Mouse (Mus musculus) cerebellum, adult 2 months (tissue): ENCODE data around the gene Psenen. TPM values are rescaled to one million over a fixed set of nuclear protein-coding genes. Genes with fewer than 3 reads are reported as not detected.

ENCODE experiments used
- DNase-seq, 2 experiments: peaks; one replicate each; pipeline ENCODE4 v3.0.0; 2021
- H3K27ac ChIP-seq: fragments of 200-500 bp; 2 replicates; pipeline ENCODE4 v1.5.1; 2012; ENCODE audit warnings: low read length, control low read depth, inconsistent platforms; ENCODE audit not compliant: insufficient read depth
- H3K27me3 ChIP-seq: fragments of 200-500 bp; 2 replicates; pipeline ENCODE4 v1.6.1; 2012; ENCODE audit warnings: inconsistent platforms, mild to moderate bottlenecking, low read length, moderate library complexity; ENCODE audit not compliant: control insufficient read depth, insufficient read depth
- H3K4me1 ChIP-seq: fragments of 200-500 bp; 2 replicates; pipeline ENCODE4 v1.6.1; 2011; ENCODE audit warnings: low read length; ENCODE audit not compliant: control insufficient read depth, insufficient read depth
- H3K4me3 ChIP-seq: fragments of 200-500 bp; replicated peaks from 2 replicates; pipeline ENCODE3; 2011; ENCODE audit warnings: mild to moderate bottlenecking, low read depth, low read length, control low read depth; ENCODE audit not compliant: insufficient read depth
- CTCF ChIP-seq: fragments of 200-500 bp; IDR thresholded peaks from 2 replicates; pipeline ENCODE4 v1.5.1; 2011; ENCODE audit warnings: low read depth, mild to moderate bottlenecking, control low read depth, low read length, moderate library complexity, borderline replicate concordance; ENCODE audit not compliant: insufficient read depth
- POLR2A ChIP-seq: fragments of 200-500 bp; IDR thresholded peaks from 2 replicates; pipeline ENCODE4 v1.6.1; 2011; ENCODE audit warnings: low read length, control low read depth, borderline replicate concordance; ENCODE audit not compliant: insufficient read depth
- WGBS: fragments of 180-500 bp; shearing (Covaris S2); methylation state at CpG from one replicate; pipeline ENCODE4 v1.1.7; 2018; 5-methylcytosine and 5-hydroxymethylcytosine counted together
- polyA plus RNA-seq: library from polyadenylated mRNA; depleted of rRNA; stranded (reverse); fragments of >200 nt; gene quantifications from 2 replicates; pipeline ENCODE4 v1.2.3, GENCODE M21; 2012

Psenen gene
- polyA plus RNA-seq, 1 experiment, result 147 TPM

DNA sequence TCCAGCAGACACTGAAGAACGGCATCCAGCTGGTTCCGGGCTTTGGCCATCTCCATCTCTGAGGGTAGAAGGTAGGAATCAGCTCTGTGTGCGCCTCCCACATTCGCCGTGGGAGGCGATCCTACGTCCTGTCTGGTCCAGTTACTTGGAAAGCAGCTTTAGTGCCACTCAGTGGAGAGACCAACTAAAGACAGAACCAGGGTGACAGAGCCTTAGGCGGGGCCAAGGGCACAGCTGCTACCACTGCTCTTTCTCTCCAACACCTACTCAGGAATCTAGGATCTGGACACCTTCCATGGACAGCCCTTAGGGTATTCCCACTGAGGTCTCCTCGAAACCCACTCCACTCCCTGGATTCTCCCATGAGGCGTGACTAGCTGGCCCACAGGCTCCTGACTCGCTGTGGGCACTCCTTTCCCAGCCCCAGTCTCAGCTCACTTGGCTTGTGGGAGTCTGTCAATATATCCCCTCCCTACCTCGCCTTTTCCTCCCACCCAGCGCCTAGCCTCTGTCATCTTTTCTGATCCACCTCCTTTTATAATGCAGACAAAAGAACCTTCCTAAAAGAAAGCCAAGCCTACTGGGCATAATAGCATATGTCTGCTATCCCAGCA lies 5.4 kb downstream of the Psenen start:
- Histone ChIP-seq H3K27ac (no peak overlapping the region), H3K4me1 (peaks cover 3% of the 10 kb centered on the region), H3K27me3 (no peaks in the 10 kb centered on the region), H3K4me3 (no peak overlapping the region)
- TF ChIP-seq CTCF, result no peak
- no peak for TF ChIP-seq POLR2A
- DNase-seq, result no peak
- WGBS, result 81% methylated on average over 13 of the region's 13 CpGs

DNA sequence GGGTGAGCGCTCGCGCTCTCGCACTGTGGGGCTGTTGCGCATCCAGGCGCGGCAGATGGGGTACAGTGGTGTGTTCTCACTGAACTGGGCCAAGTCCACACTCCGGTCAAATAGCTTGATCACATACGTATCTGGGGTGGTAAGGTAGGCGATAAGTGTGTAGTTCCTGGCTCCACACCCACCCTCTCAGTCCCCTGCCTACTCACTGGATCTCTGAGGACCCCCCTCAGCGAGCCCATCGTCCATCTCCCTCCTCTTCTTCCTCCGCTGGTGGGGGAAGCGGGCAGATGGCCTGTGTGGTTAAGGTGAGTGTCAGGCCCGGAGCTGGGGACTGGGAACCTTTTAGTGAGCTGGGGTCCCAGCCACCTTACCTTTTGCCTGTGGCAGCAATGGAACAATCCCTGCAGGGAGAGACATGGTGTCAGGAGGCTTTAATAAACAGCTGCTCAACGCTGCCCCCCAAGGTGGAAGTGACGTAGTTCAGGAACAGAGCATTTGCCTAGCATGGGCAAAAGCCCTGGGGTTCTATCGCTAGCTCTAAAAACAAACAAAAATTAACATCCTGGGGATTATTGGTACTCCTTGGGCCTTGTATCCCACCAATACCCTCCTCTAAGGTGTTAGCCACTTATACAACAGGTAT lies 6.4 kb downstream of the Psenen start:
- H3K4me3 ChIP-seq, result no peak overlapping the region
- TF ChIP-seq POLR2A, result no peak
- TF ChIP-seq CTCF, result no peak
- DNase-seq, result peak in 1 of 2 experiments; percentile 21
- H3K4me1 ChIP-seq, result peaks cover 3% of the 10 kb centered on the region
- no peaks in the 10 kb centered on the region for H3K27me3 ChIP-seq
- 85% methylated on average over 18 of the region's 18 CpGs for WGBS
- no peak overlapping the region for H3K27ac ChIP-seq

- 78% methylated on average over 22 of the region's 22 CpGs for WGBS
- peaks cover 3% of the 10 kb centered on the region for H3K4me1 ChIP-seq
- DNase-seq, result peak in 1 of 2 experiments; percentile 38
- H3K27me3 ChIP-seq, result no peaks in the 10 kb centered on the region
- TF ChIP-seq CTCF (no peak), POLR2A (no peak)
- H3K27ac ChIP-seq, result peak overlapping the region; percentile 26; the same call in 1 of the 2 replicates
- H3K4me3 ChIP-seq, result no peak overlapping the region
Measured at GRCm38 (mm10) chr7:30553810-30554584, 9.4 kb downstream of the Psenen start.

DNA sequence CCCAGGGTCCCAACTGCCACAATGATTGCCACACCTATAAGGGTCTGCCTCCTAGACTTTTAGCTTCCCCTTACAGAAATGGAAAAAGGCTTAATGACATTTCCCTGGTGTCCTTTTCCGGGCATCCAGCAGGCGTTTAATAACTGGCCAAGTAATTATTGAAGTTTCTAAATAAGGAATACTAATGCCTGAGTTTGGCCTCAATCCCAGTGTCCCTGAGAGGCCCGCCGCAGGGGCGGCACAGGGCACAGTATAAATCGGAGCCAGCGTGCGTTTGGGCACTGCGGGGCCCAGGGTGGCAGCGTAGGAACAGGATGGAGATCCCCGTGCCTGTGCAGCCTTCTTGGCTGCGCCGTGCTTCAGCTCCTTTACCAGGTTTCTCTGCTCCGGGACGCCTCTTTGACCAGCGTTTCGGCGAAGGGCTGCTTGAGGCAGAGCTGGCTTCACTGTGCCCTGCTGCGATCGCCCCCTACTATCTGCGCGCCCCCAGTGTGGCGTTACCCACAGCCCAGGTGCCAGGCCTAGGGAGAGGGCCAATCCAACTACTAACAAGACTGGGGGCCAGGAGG lies 10.3 kb downstream of the Psenen start:
- peak; percentile 75 to 82 for DNase-seq
- peaks cover 3% of the 10 kb centered on the region for H3K4me1 ChIP-seq
- peak overlapping the region; percentile 66 for H3K4me3 ChIP-seq
- under 1% methylated on average over 23 of the region's 23 CpGs for WGBS
- peak overlapping the region; percentile 97 for H3K27ac ChIP-seq
- no peaks in the 10 kb centered on the region for H3K27me3 ChIP-seq
- TF ChIP-seq CTCF (no peak), POLR2A (no peak)

DNA sequence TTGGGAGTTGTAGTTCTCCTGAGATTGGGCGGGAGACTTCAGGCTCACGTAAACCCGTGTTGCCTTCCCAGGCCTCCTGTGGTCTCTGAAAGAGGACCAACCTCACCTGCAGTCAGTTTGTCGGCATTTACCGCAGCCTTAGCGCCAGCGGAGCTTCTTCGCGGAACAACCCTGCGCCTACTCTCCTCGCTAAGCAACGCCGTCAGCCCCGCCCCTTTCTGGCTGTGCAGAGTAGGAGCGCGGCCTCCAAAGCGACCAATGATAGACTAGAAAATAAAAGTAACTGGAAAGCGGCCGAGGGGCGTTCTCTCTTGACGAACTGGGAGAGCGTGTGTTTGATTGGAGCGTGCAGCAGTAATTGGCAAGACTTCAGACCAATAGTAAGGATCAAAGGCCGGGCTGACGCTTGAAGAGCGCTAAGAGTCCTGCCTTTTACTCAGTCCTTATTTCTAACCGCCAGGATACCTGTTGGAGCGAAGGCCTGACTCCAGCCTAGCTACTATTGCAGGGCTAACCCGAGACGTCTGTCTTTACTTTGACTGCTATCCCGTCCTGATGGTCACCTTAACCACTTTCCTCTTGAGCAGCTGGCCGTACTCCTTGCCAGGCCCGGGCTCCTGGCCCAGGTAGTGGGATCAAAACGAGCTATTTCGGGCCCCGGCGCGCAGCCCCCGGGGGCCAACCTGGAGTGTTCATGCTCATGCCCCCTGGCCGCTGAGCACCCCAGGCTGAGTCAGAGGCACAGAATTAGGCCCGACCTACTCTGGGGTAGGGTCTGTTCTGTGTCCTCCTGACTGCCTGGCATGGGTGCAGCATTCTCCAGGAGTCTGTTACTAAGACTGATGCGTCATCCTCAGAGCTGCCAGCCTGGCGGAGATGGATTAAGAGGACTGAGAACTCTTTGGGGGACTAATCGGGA lies 11.1 kb downstream of the Psenen start, which contains the start of the genes Hspb6 and Proser3:
TSS of gene Hspb6 (plus strand) at position 77 of the 919 bp plus-strand sequence.
TSS of gene Proser3 (minus strand) at position 198 of the 919 bp plus-strand sequence.
- Histone ChIP-seq H3K27ac (peak within 1 kb of the TSS; percentile 97), H3K4me3 (peak within 1 kb of the TSS; percentile 66), H3K27me3 (no peaks in the 10 kb centered on the region), H3K4me1 (peaks cover 3% of the 10 kb centered on the region; the same call in 1 of the 2 replicates)
- peak; percentile 97 to 99 for DNase-seq
- peak; percentile 10; the same call in 1 of the 2 replicates for TF ChIP-seq CTCF
- TF ChIP-seq POLR2A, result peak; percentile 91; the same call in 1 of the 2 replicates
- WGBS, result under 1% methylated on average over 44 of the region's 44 CpGs

- DNase-seq, result peak in 1 of 2 experiments; percentile 48
- peaks cover 3% of the 10 kb centered on the region; the same call in 1 of the 2 replicates for H3K4me1 ChIP-seq
- 3% methylated on average over 10 of the region's 10 CpGs for WGBS
- H3K27me3 ChIP-seq, result no peaks in the 10 kb centered on the region
- peak overlapping the region; percentile 74 for H3K27ac ChIP-seq
- TF ChIP-seq CTCF, result peak; percentile 31; the same call in 1 of the 2 replicates
- TF ChIP-seq POLR2A, result no peak
- peak overlapping the region; percentile 66 for H3K4me3 ChIP-seq
Measured at GRCm38 (mm10) chr7:30551445-30552101, 11.9 kb downstream of the Psenen start.
